Mouse (Mus musculus): Measurements from ENCODE around the gene Zfp960.
"Not testable (repeated sequence)": the region's sequence is repeated elsewhere in the genome, so short reads cannot be mapped to it uniquely, and the experiment has no call there.

The Zfp960 gene

GRCm38 (mm10) chr17:17063628-17064494 lies at the start of gene Zfp960:
TSS of gene Zfp960 (plus strand) at chr17:17064113.
- peak; percentile 92 for DNase-seq

GRCm38 (mm10) chr17:17018071-17018470 lies 45.8 kb upstream of the Zfp960 start:
- not testable (repeated sequence) for DNase-seq

GRCm38 (mm10) chr17:17059566-17059965 lies 4.3 kb upstream of the Zfp960 start:
- not testable (repeated sequence) for DNase-seq

GRCm38 (mm10) chr17:17120830-17121502 lies 57.1 kb downstream of the Zfp960 start, which contains the start of gene Zfp97:
TSS of gene Zfp97 (plus strand) at chr17:17121415.
- not testable (repeated sequence) for DNase-seq

Data from right cerebral cortex, adult 18-20 months (tissue).